Mouse (Mus musculus): ENCODE measurements around the gene H2afb3. TPM values are rescaled to one million over a fixed set of nuclear protein-coding genes. Genes with fewer than 3 reads are reported as not detected.

The H2afb3 gene
- polyA plus RNA-seq (2014; fragmentation: Illumina TruSeq; extraction: RNeasy Lipid Tissue Mini Kit (QIAGEN cat#74804); ENCODE audit: low read depth, low replicate concordance) = not detected

DNA sequence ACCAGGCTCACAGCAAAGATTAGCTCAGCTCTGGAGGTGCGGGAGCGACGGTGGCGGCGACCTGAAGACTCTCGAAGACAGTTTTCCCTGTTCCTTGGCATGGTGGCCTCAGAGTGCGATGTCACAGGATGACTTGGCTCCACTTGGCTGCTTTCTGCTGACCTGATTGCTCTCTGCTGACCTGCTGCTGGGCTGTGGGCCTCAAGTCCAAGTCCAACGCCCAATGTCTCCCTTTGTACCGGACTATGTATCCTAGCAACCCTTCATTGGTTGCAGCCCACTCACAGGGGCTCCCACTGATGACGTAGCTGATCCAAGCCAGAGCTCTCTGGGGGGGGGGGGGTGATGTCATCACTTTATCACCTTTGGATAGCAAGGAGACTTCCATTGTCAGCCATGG is at the start of gene H2afb3:
H2afb3 (minus strand) TSS at position 101 of the 400 bp plus-strand sequence.

DNA sequence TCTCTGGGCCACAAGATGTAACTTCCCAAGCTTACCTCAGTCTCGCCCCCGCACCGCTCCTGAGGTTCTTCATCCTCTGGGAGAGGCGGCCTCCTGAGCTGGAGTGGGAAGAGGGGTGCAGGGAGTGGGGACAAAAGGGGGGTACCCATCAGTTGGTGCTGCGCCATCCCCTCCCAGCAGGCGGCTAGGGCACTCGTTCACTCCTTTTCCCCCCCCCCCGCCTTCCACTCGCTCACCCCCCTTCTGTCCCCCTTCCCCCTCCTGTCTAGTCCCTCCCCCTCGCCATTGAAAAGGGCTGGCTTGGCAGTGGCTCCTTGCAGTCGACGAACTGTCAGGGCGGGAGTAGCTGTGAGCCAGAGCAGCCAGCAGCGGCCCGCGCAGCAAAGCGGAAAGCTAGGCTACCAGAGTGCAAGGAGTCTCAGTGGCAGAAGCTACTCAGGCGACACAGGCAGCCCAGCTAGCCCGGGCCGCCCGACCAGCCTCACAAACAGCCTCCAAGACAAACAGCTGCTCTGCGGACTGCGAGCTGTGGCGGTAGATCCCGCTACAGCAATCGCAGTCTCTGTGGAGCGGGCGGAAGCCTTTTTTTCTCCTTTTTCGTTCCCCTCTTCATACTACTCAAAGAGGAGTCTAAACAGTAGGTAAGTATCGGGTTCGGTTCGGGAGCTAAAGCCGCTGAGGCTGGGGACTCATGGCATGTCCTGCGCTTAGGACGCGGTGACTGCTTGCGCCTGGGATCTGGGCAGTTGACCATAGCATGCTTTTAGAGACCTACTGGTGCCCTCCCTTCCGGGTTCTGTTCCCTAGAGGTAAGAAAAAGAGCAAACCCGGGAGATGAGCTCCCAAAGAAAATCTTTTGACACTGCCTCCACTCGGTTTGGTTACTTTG is 22.6 kb downstream of the H2afb3 start, which contains the start of gene Pcdh11x:
Pcdh11x (plus strand) TSS at position 249 of the 889 bp plus-strand sequence.

Other genes starting within 250 kb of the H2afb3 start
- gene Pcdh11x, start 22.8 kb downstream of the H2afb3 start, polyA plus RNA-seq (2014; fragmentation: Illumina TruSeq; extraction: RNeasy Lipid Tissue Mini Kit (QIAGEN cat#74804); ENCODE audit: low read depth, low replicate concordance) = 0.38 TPM

Measured in sigmoid colon, adult 10 weeks (tissue).